Mouse (Mus musculus) olfactory bulb, adult 2 months (tissue): ENCODE data around the gene Mafb.

Source experiments
- CTCF ChIP-seq: fragments of 200-500 bp; IDR thresholded peaks from 2 replicates; pipeline ENCODE4 v1.5.1; 2012; ENCODE audit warnings: low read depth, mild to moderate bottlenecking, low read length, moderate library complexity; ENCODE audit not compliant: insufficient read depth
- POLR2A ChIP-seq: fragments of 200-500 bp; IDR thresholded peaks from 2 replicates; pipeline ENCODE4 v1.6.1; 2012; ENCODE audit warnings: mild to moderate bottlenecking, low read depth, low read length, moderate library complexity; ENCODE audit not compliant: insufficient read depth

- no peak for TF ChIP-seq POLR2A
- no peak for TF ChIP-seq CTCF
These were observed 18.7 kb downstream of the Mafb start for GRCm38 (mm10) chr2:160348072-160348604.
